Mouse (Mus musculus): ENCODE data around the gene Gm10799. TPM values are rescaled to one million over a fixed set of nuclear protein-coding genes. Genes with fewer than 3 reads are reported as not detected.

Gene Gm10799
- total and polyA plus RNA-seq, 2 experiments from 2014 or later: not detected

- no peak for TF ChIP-seq CTCF (IDR thresholded peaks at IDR 0.05; ENCODE audit: low read depth)
- ATAC-seq (no peak), DNase-seq (ENCODE audit: low spot score) (no peak)
- peaks cover 9% of the 10 kb centered on the region; the same call in 1 of the 2 replicates for H3K36me3 ChIP-seq (ENCODE audit: insufficient read depth, low read length)
- no peaks in the 10 kb centered on the region for H3K4me1 ChIP-seq (ENCODE audit: insufficient read depth, low read length)
- H3K4me3 ChIP-seq (ENCODE audit: low read length): no peak overlapping the region
- H3K27ac ChIP-seq: no peak overlapping the region
- H3K4me2 ChIP-seq (ENCODE audit: low read depth, low read length): no peak overlapping the region
- 78% methylated on average over 6 of the region's 6 CpGs for WGBS
- no peaks in the 10 kb centered on the region for H3K27me3 ChIP-seq (ENCODE audit: insufficient read depth, low read length)
- no peaks in the 10 kb centered on the region for H3K9me3 ChIP-seq (ENCODE audit: low read length)
- no peak overlapping the region for H3K9ac ChIP-seq (replicated peaks; ENCODE audit: low read length)
Observed at GRCm38 (mm10) chr2:104035595-104035994, 32.8 kb downstream of the Gm10799 start.

DNA sequence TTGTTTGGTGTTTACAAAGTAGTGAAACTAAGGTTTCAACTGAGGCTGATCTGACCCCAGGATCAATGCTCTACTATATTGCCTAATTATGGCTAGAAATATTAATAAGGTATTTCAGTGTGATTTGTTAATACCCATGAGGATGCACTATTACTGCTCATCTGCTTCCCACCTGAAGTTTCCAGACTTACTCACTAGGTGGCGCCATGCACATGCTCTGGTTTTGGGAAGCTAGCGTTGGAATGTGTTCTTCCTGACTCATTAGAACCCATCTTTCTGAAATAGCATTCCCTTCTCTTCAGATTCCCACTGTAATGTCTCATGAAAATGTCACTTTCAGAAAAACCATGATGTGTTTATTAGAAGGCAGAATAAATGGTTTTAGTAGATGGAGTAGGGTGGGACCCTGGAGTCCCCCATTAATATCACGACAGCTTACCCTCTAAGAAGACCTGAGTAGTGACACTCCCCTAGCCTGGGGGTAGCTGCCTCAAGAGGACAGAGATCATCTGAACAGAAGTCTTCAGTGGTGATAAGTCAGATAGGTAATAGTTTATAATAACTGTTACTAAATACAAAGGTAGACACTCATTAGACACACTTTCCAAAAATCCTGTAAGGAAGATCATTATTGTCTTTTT, 33.4 kb downstream of the Gm10799 start:
- no peaks in the 10 kb centered on the region for H3K9me3 ChIP-seq (ENCODE audit: low read length)
- no peak overlapping the region for H3K4me2 ChIP-seq (ENCODE audit: low read depth, low read length)
- no peak overlapping the region for H3K4me3 ChIP-seq (ENCODE audit: low read length)
- ATAC-seq (peak; percentile 63; the same call in 1 of the 2 replicates), DNase-seq (ENCODE audit: low spot score) (peak; percentile 79)
- no peaks in the 10 kb centered on the region for H3K4me1 ChIP-seq (ENCODE audit: insufficient read depth, low read length)
- WGBS: 29% methylated on average over 3 of the region's 3 CpGs
- no peak overlapping the region for H3K27ac ChIP-seq
- TF ChIP-seq CTCF (IDR thresholded peaks at IDR 0.05; ENCODE audit: low read depth): peak; percentile 93
- H3K9ac ChIP-seq (replicated peaks; ENCODE audit: low read length): no peak overlapping the region
- H3K36me3 ChIP-seq (ENCODE audit: insufficient read depth, low read length): peaks cover 5% of the 10 kb centered on the region; the same call in 1 of the 2 replicates
- H3K27me3 ChIP-seq (ENCODE audit: insufficient read depth, low read length): no peaks in the 10 kb centered on the region

GRCm38 (mm10) chr2:104032056-104032455, 36.3 kb downstream of the Gm10799 start:
- Histone ChIP-seq H3K4me2 (ENCODE audit: low read depth, low read length) (no peak overlapping the region), H3K36me3 (ENCODE audit: insufficient read depth, low read length) (peaks cover 5% of the 10 kb centered on the region; the same call in 1 of the 2 replicates), H3K4me3 (ENCODE audit: low read length) (no peak overlapping the region), H3K9me3 (ENCODE audit: low read length) (no peaks in the 10 kb centered on the region), H3K4me1 (ENCODE audit: insufficient read depth, low read length) (peaks cover 10% of the 10 kb centered on the region), H3K27me3 (ENCODE audit: insufficient read depth, low read length) (no peaks in the 10 kb centered on the region), H3K9ac (replicated peaks; ENCODE audit: low read length) (no peak overlapping the region), H3K27ac (no peak overlapping the region)
- DNase-seq (ENCODE audit: low spot score) (no peak), ATAC-seq (no peak)
- WGBS: 91% methylated on average over 3 of the region's 3 CpGs
- no peak for TF ChIP-seq CTCF (IDR thresholded peaks at IDR 0.05; ENCODE audit: low read depth)

DNA sequence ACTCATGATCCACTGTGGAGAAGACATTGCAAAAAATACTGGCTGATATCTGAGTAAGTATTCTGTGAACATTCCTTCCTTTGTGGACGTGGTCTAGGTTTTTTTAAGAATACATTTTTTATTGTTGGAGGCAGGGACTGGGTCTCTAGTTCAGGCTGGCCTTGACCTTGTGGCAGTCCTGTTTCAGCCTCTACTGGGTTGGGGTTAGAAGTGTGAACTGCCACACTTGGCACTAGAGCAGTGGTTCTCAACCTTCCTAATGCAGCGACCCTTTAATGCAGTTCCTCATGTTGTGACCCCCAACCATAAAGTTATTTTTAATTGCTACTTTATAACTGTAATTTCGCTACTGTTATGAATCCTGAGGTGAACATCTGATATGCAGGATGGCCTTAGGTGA, 38.0 kb downstream of the Gm10799 start:
- no peaks in the 10 kb centered on the region for H3K9me3 ChIP-seq (ENCODE audit: low read length)
- DNase-seq (ENCODE audit: low spot score): no peak
- H3K4me3 ChIP-seq (ENCODE audit: low read length): no peak overlapping the region
- H3K4me1 ChIP-seq (ENCODE audit: insufficient read depth, low read length): peaks cover 10% of the 10 kb centered on the region
- no peaks in the 10 kb centered on the region for H3K27me3 ChIP-seq (ENCODE audit: insufficient read depth, low read length)
- H3K36me3 ChIP-seq (ENCODE audit: insufficient read depth, low read length): no peaks in the 10 kb centered on the region; the same call in 1 of the 2 replicates
- 86% methylated on average over 3 of the region's 3 CpGs for WGBS
- ATAC-seq: no peak
- no peak overlapping the region for H3K27ac ChIP-seq
- H3K9ac ChIP-seq (replicated peaks; ENCODE audit: low read length): no peak overlapping the region
- no peak for TF ChIP-seq CTCF (IDR thresholded peaks at IDR 0.05; ENCODE audit: low read depth)
- no peak overlapping the region for H3K4me2 ChIP-seq (ENCODE audit: low read depth, low read length)

DNA sequence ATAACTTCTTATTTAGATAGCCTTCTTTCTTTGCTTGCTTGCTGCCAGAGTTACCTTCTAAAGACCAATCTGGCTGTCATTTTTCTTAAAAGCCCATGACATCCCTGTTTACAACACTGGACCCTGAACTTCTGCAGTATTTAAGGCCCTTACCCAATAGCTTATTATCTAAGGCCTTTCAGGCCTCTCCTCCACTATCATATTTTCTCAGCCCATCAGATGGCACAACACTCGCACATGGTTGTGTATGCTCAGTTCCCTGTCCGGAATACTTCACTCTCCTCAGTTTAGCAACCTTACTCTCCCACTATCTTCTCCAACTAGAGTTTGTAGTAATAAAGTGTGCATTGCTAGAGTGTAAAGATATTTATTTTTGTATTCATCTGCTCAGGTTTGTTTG, 39.3 kb downstream of the Gm10799 start:
- Histone ChIP-seq H3K9ac (replicated peaks; ENCODE audit: low read length) (peak overlapping the region; percentile 98; the same call in 1 of the 2 replicates), H3K4me3 (ENCODE audit: low read length) (peak overlapping the region; percentile 96), H3K4me1 (ENCODE audit: insufficient read depth, low read length) (peaks cover 10% of the 10 kb centered on the region), H3K9me3 (ENCODE audit: low read length) (no peaks in the 10 kb centered on the region), H3K27ac (no peak overlapping the region), H3K4me2 (ENCODE audit: low read depth, low read length) (peak overlapping the region; percentile 69), H3K36me3 (ENCODE audit: insufficient read depth, low read length) (no peaks in the 10 kb centered on the region; the same call in 1 of the 2 replicates), H3K27me3 (ENCODE audit: insufficient read depth, low read length) (no peaks in the 10 kb centered on the region)
- WGBS: 72% methylated on average over 2 of the region's 2 CpGs
- TF ChIP-seq CTCF (IDR thresholded peaks at IDR 0.05; ENCODE audit: low read depth): no peak
- DNase-seq (ENCODE audit: low spot score) (no peak), ATAC-seq (no peak)

DNA sequence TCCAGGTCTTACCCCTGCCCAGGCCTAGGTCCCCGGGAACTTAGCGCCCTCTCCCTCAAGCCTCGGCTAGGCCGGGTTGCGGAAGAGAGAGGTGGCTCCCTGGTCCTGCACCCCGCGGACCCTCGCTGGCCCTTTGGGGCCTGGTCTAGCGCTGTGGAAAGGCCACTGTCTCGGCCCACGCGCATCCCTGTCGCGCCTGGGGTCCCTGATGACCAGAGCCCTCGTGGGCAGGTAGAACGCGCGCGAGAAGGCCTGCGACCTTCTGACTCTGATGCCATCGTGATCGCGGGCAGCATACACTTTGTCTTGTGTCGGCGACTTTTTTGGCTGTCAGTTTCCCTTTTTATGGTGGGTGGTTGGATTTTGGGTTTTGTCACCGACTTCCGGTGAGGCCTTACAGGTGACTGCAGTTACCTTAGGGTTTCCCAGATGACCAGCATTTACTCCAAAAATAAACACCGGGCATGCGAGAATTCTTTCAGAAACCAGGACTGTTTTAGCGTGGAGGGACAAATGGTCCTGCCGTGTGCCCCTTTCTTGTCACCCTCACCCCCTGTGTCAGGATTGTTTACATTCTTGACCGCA, 40.1 kb downstream of the Gm10799 start, which contains the start of gene 4931422A03Rik:
TSS of gene 4931422A03Rik (minus strand) at position 223 of the 585 bp plus-strand sequence.
- Histone ChIP-seq H3K36me3 (ENCODE audit: insufficient read depth, low read length) (no peaks in the 10 kb centered on the region; the same call in 1 of the 2 replicates), H3K4me1 (ENCODE audit: insufficient read depth, low read length) (peaks cover 10% of the 10 kb centered on the region), H3K4me2 (ENCODE audit: low read depth, low read length) (peak within 1 kb of the TSS; percentile 69), H3K9me3 (ENCODE audit: low read length) (no peaks in the 10 kb centered on the region), H3K27ac (peak within 1 kb of the TSS; percentile 82), H3K4me3 (ENCODE audit: low read length) (peak within 1 kb of the TSS; percentile 96), H3K9ac (replicated peaks; ENCODE audit: low read length) (peak within 1 kb of the TSS; percentile 98), H3K27me3 (ENCODE audit: insufficient read depth, low read length) (no peaks in the 10 kb centered on the region)
- ATAC-seq: peak; percentile 65
- TF ChIP-seq CTCF (IDR thresholded peaks at IDR 0.05; ENCODE audit: low read depth): no peak; the same call in 1 of the 2 replicates
- under 1% methylated on average over 32 of the region's 32 CpGs for WGBS
- DNase-seq (ENCODE audit: low spot score): peak; percentile 34

Measured in hindbrain, postnatal 0 days (tissue).